Mouse (Mus musculus) E14TG2a.4 (cell line): ENCODE results near the gene Tbl2.

Experiments
- CTCF ChIP-seq: conservative IDR thresholded peaks from 2 replicates; pipeline ENCODE4 v1.5.1; 2014; ENCODE audit warnings: low read length
- NANOG ChIP-seq: IDR thresholded peaks from 2 replicates; pipeline ENCODE4 v1.6.1; 2014; ENCODE audit warnings: borderline replicate concordance, low read length, mixed read lengths
- POU5F1 ChIP-seq: IDR thresholded peaks from 2 replicates; pipeline ENCODE4 v1.6.1; 2014; ENCODE audit warnings: low read length, borderline replicate concordance

GRCm38 (mm10) chr5:135185596-135185995 lies 36.1 kb downstream of the Tbl2 start:
- TF ChIP-seq CTCF = peak; percentile 60
- no peak for TF ChIP-seq POU5F1
- TF ChIP-seq NANOG = no peak
